Mouse (Mus musculus) cerebellum, adult 2 months (tissue): Measurements from ENCODE around the gene Kars.

Experiments
- CTCF ChIP-seq: fragments of 200-500 bp; IDR thresholded peaks from 2 replicates; pipeline ENCODE4 v1.5.1; 2011; ENCODE audit warnings: low read depth, mild to moderate bottlenecking, control low read depth, low read length, moderate library complexity, borderline replicate concordance; ENCODE audit not compliant: insufficient read depth
- POLR2A ChIP-seq: fragments of 200-500 bp; IDR thresholded peaks from 2 replicates; pipeline ENCODE4 v1.6.1; 2011; ENCODE audit warnings: low read length, control low read depth, borderline replicate concordance; ENCODE audit not compliant: insufficient read depth

DNA sequence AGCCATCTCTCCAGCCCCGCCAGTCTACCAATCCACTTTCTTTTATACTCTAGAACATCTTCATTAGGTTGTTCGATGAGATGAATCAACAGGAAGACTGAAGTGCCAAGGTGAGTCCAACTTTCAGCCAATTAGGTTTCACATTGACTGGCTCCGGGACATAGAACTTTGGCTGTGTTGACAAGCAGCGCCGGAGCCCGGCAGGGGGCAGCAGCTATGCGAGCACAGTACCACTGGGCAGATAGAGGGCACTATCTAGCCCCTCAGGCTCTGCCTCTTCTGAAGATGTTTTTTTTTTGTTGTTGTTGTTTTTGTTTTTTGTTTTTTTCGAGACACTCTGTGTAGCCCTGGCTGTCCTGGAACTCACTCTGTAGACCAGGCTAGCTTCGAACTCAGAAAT lies 40.4 kb upstream of the Kars start:
- TF ChIP-seq CTCF: no peak
- TF ChIP-seq POLR2A: no peak
